Mouse (Mus musculus) layer of hippocampus, adult 2 months (tissue): Measurements from ENCODE around the gene 2810021J22Rik. TPM values are rescaled to one million over a fixed set of nuclear protein-coding genes. Genes with fewer than 3 reads are reported as not detected.

Experiments used
- DNase-seq, 2 experiments: peaks; one replicate each; pipeline ENCODE4 v3.0.0; 2022; ENCODE audit warnings: low spot score in 2 of 2
- H3K27ac ChIP-seq: fragments of 200-600 bp; 2 replicates; pipeline ENCODE4 v1.8.1; 2022
- H3K4me3 ChIP-seq: fragments of 200-600 bp; 2 replicates; pipeline ENCODE4 v1.8.1; 2022; ENCODE audit warnings: mild to moderate bottlenecking
- CTCF ChIP-seq: fragments of 200-600 bp; conservative IDR thresholded peaks from 2 replicates; pipeline ENCODE4 v1.8.1; 2022; ENCODE audit warnings: antibody characterized with exemption, mild to moderate bottlenecking, moderate library complexity
- total RNA-seq, 2 experiments: library from RNA; stranded (reverse); gene quantifications; 2 replicates each; pipeline ENCODE4 v1.2.3; 2021

Gene 2810021J22Rik
- total RNA-seq, 2 experiments from 2014 or later = 11.2 to 12.0 TPM

DNA sequence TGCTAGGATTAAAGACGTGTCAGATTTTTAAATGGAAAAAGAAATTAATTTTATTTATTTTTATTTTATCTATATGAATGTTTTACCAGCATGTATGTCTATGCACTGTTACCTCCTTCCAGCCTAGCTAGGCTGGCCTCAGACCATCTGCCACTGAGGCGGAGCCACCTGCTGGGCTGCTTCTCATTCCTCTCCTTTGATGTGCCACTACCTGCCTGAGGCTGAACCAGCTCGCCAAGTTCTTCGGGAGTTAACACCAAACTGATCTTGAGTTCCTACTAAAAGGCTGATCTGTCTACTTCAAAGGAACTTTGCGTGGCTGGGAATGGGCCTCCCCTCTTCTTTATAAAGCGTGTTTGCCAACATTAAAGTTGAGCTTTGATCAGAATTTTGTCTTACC, 27.4 kb downstream of the 2810021J22Rik start:
- Histone ChIP-seq H3K27ac (no peak overlapping the region), H3K4me3 (no peak overlapping the region)
- no peak for TF ChIP-seq CTCF
- DNase-seq = no peak

DNA sequence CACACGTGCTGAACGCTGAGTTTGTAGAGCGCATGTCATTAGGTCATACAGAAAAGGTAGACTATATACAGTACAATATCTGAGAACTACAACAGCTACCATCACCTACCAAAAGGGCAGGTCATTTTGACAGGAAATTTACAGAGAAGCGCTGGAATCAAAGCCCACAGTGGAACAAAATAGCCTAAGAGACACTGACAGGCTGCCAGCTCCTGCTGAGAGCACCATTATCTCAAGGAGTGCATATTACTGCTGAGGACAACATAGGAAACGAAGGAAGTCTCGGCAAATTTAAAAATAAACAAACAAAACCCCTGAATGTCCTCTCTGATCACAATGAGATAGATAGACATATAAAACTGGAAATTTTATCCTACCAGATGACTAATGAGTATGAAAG, 30.5 kb downstream of the 2810021J22Rik start:
- Histone ChIP-seq H3K27ac (no peak overlapping the region), H3K4me3 (no peak overlapping the region)
- DNase-seq = no peak
- TF ChIP-seq CTCF = no peak

DNA sequence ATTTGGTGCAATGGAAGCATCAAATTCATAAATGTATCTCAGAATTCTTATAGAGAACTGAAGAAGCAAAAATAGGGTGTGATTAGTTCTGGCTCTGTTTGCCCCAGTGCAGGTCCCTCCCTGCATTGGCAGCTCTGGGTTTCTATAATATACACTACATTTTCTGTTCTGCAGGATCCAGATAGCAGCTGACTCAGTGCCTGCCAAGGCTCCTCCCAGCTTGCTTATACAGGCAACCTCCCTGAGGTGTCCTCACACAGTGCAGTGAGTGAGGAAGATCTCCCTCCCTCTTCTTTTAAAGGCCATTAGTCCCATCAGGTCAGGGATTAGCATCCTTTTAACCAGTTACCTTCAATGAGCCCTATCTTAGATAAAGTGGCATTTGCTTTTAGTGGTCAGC, 34.1 kb downstream of the 2810021J22Rik start:
- Histone ChIP-seq H3K27ac (no peak overlapping the region), H3K4me3 (no peak overlapping the region)
- no peak for DNase-seq
- TF ChIP-seq CTCF = no peak

DNA sequence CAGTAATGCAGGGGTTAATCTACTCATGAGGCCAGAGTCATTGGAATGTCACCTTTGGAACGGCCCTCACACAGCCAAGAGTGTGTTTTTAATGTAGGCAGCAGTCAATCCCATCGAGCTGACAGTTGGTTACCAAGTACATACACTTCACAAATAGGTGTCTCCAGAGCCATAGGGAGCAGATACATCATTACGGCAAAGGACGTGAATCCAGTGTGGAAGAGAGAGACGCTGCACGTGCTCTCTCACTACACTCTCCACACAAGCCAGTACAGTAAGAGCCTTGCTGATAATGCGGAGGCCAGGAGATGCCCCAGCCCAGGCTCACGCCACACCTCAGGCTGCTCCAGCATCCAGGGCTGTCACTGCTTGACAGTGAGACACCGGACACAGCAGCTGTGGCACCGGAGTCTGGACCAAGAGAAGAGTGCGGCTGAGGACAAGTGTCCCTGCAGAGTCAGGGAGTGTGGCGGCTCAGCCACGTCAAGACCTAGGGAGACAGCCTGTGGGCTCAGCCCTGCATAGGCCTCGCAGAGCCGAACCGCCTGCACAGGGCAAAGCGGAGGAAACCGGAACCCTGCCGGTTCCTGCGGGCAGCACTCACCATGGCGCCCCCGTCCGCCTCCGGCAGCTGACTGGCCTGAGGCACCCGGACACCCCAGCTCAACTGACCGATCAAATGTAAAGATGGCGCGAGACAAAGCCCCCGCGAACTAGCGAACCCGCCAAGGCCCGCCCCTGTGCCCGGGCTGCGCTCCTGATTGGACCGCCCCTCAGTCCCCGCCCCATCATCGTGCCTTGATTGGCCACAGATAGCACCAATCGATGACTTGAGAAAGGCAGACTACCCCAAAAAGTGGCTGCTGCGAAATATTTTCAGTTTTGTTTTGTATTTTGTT, 36.7 kb downstream of the 2810021J22Rik start, which contains the start of gene Zfp39:
Zfp39 (minus strand) TSS at position 715 of the 899 bp plus-strand sequence.
- Histone ChIP-seq H3K4me3 (peak within 1 kb of the TSS; percentile 58), H3K27ac (peak within 1 kb of the TSS; percentile 90)
- 0 out of 2 replicates have a peak, but pooled peaks have one; percentile 5 for TF ChIP-seq CTCF
- peak; percentile 94 to 97 for DNase-seq

DNA sequence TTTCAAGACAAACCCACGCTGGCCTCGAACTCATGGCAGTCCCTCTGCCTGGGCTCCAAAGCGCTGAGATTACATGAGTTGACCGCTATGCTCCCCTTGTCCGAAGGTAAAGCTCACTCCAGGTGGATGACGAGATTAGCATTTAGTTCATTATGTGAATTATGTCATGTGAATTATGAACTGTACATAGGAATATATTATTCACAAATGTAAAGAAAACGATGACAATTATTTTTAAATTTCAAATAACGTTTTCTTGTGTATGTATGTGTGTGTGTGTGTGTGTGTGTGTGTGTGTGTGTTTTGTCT, 37.3 kb downstream of the 2810021J22Rik start:
- peak overlapping the region; percentile 77 for H3K27ac ChIP-seq
- DNase-seq = no peak
- H3K4me3 ChIP-seq = peak overlapping the region; percentile 58
- TF ChIP-seq CTCF = no peak

DNA sequence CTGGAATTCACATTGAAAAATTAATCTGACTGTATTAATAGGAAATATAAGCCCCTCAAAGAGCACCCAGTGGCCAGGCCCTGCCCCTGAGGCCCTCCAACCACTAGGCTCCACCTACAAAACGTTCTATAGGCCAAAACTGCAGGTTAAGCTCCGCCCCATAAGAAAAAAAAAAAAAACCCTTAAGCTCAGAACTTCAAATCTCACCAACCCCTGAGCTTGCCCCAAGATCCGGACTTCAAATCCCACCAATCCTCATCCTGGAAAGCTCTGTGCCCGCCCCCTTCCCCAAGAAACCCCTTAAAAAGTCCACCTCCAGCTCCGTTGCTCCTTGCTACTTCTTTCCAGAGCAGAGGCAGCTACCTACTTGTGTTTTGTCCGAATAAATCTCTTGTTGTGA, 37.8 kb downstream of the 2810021J22Rik start:
- Histone ChIP-seq H3K4me3 (no peak overlapping the region), H3K27ac (no peak overlapping the region)
- DNase-seq = no peak
- TF ChIP-seq CTCF = no peak

DNA sequence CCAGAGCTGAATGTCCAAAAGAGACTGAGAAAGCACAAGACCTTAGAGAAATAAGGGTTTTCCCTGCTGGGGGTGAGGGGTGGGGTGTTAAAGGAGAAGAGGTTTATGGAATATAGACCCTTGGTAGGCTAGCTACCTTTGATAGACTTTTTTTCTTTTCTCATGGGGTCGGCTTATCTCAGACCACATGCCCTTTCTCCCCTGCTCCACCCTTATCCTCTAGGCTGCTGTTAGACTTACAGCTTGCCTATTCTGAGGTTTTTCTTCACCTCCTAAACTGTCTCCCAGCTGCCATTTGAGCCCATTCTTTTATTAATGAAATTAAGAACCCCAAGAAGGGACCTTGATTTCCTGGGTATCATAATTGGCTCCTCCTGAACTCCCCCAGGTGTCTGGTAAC, 46.8 kb downstream of the 2810021J22Rik start:
- TF ChIP-seq CTCF = no peak
- no peak for DNase-seq
- H3K4me3 ChIP-seq = no peak overlapping the region
- H3K27ac ChIP-seq = no peak overlapping the region

DNA sequence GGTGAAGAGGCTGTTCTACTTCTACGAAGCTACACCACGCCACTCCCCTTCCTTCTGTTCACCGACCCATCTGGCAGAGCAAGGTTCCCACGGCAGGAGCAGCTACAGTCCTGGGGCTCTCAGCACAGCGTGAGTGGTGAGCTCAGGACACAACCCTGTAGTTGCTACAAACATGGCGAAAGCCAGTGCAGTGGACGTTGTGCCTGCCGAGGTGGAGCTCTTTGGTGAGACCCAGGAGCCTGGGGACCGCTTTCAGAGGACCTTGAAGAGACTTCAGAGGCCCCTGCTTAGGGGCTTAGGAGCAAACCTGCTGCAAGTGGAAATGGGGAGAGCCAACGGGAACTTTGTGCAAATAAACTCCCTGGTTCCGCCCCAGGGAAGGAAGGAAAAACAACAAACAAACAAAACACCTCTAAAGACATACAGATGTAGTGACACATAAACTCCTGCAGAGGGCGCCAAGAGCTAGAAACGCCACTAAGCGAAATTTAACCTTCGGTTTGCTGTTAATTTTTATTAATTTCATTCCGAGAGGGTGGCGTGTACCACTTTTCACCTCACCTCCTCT, 47.5 kb downstream of the 2810021J22Rik start:
- H3K27ac ChIP-seq = 0 out of 2 replicates have a peak overlapping the region, but pooled peaks have one; percentile 46
- peak overlapping the region; percentile 28; the same call in 1 of the 2 replicates for H3K4me3 ChIP-seq
- peak; percentile 93 for TF ChIP-seq CTCF
- no peak for DNase-seq

DNA sequence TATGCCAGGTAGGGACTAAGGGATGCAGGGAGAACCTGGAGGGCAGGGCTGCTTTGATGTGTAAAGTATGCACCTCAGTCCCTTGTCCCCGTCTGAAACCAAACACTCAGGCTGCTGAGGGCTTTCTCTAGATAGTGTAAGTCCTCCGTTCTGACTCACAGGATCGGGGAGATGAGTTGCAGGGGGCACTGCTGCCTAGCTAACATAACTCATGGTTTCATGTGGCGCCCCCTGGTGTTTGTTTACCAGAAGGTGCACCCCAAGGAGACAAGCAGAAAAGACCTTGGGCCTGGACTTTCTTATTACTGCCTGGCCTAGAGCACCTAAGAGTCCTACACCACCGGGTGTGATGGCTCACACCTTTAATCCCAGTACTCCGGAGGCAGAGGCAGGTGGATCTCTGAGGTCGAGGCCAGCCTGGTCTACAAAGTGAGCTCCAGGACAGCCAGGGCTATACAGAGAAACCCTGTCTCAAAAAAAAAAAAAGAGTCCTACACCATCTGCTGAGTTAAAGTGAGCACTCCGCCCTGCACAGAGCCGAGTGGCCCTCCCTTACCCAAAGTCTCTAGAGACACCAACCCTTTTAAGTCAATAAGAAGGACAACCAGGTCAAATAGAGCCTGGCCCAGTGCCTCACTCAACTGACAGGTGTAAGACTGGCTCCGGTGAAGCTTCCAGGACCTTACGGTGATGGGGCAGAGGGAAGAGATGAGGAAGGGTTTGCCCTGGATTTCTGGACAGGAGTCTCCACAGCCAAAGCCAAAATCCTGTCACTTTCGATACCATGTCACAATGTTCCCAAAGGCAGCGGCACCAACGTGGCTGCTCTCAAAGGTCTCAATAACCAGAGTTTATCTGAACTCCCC, 50.1 kb downstream of the 2810021J22Rik start:
- H3K27ac ChIP-seq = no peak overlapping the region
- no peak overlapping the region for H3K4me3 ChIP-seq
- TF ChIP-seq CTCF = peak; percentile 76
- peak in 1 of 2 experiments; percentile 56 for DNase-seq

DNA sequence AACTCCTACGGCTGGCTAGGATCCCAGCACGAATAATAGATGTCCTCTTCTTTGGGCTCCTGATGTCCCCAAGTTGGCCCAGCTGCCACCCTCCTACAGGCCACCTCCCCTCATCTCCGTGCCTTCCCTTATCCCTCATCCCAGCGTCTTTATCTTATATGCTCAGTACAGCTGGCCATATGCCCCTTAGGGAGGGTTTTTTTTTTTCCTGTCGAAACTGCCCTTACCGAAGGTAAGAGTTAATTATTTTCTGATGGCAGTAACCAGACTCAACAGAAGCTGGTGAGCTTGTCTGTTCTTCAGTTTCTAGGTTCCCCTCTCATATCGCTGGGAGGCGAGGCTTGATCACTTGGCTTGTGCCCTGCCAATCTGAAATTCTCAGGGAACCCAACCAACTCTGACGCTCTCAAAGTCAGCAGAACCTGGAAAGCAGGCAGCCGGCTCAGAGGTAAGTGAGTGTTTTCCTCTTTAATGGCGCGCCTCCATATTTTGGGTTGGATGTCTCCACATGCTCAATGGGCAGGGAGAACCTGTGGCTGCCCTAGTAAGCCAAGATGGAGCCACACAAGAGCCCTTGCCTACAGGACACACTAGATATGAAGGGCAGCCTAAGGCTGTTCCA, 50.8 kb downstream of the 2810021J22Rik start, which contains the start of gene Btnl10:
Btnl10 (plus strand) TSS at position 164 of the 622 bp plus-strand sequence.
- DNase-seq = no peak
- Histone ChIP-seq H3K27ac (no peak within 1 kb of the TSS), H3K4me3 (no peak within 1 kb of the TSS)
- no peak for TF ChIP-seq CTCF

DNA sequence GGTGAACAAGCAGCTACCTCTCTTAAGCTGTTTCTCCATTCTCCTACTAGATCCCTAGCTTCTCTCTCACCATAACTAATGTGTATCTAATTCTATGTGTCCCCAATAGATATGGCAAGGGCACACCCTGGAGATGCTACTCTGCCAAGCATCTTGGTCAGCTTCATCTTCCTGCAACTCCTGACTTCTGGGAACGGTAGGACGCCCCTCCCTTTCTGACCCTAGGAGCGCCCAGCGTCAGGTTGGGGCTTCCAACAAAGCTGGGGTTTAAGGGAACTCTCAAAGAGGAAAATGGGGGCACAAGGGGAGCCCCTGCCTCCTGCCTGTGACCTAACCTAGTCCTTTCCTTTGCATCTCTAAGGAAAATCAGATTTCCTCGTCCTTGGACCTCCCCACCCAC, 51.7 kb downstream of the 2810021J22Rik start:
- Histone ChIP-seq H3K4me3 (no peak overlapping the region), H3K27ac (no peak overlapping the region)
- no peak for DNase-seq
- TF ChIP-seq CTCF = no peak

DNA sequence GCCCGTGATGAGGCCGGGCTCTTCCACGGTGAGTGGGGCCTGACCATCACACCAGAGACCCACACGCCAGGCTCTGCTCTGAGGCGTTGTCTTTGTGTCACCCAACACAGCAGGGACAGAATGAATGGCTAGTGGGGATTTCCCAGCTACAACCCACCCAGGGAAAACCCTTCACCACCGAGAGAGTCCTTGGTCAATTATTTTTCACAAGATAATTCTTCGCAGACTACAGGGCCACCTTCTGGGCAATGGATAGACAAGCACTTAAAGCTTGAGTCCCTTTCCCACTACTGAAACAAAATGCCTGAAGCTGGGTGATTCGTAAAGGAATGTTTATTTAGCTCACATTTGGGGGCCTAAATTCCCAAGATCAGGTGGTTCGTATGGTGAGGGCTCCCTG, 55.4 kb downstream of the 2810021J22Rik start:
- Histone ChIP-seq H3K27ac (no peak overlapping the region), H3K4me3 (no peak overlapping the region)
- no peak for TF ChIP-seq CTCF
- DNase-seq = no peak
